Mouse (Mus musculus): ENCODE results near the gene Rpl21.

DNA sequence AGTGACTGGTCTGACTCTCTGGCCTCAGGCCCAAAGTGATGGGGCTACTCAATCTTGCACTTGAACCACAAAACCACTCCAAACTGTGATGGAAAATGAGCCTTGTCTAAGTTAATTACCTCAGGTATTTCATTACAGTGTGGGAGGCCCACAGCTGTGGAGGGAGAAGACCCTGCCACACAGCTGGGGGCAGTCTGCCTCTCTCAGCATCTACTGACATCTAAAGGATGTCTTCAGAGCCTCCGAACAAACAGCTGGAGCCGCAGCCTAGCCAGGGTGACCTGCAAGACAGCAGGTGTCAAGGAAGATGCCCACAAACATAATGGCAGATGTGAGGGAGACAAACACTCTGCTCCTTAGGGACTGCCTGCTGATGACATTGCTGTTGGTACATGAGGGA is 43.3 kb downstream of the Rpl21 start:
- TF ChIP-seq CTCF (IDR thresholded peaks at IDR 0.05; ENCODE audit: low read depth, low read length) (no peak), POLR2A (IDR thresholded peaks at IDR 0.05; ENCODE audit: borderline replicate concordance, low read depth, low read length) (no peak)

All from bone marrow macrophage, adult 2 months (primary cell).